Mouse (Mus musculus): ENCODE data around the gene Syn3. TPM values are rescaled to one million over a fixed set of nuclear protein-coding genes. Genes with fewer than 3 reads are reported as not detected.
A peak's percentile ranks its signal among the peaks of the same experiment; 100 is the strongest.
"Not testable (repeated sequence)": the region's sequence is repeated elsewhere in the genome, so short reads cannot be mapped to it uniquely, and the experiment has no call there.

Gene Syn3
- polyA plus RNA-seq, 1 experiment from 2014 or later = 4.0 TPM

DNA sequence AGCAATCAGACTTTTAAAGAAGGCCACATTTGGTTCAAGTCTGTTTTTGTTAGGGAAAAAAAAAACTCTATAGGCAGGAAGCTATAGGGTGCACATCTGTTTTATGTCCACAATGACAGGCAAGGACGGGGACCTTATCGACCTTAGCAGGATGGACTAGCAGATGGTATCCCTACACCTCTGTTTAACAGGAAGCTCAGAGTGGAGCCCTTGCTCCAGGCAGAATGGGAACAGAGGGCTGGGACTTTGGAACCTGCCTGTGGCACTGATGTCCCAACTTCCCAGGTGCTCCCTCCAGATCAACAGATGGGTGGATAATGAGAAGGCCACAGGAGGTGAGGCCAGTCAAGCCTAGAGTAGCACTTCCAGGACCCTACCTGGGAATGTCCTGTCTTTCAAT is 118.1 kb downstream of the Syn3 start:
- H3K4me1 ChIP-seq (ENCODE audit: control insufficient read depth, insufficient read depth, low read length) = 0 out of 2 replicates have a peak, but pooled peaks cover 4% of the 10 kb centered on the region
- H3K4me3 ChIP-seq (ENCODE audit: low read depth, low read length) = no peak overlapping the region
- no peak overlapping the region for H3K9ac ChIP-seq (ENCODE audit: low read length)
- no peak overlapping the region for H3K27ac ChIP-seq (replicated peaks; ENCODE audit: low read depth, low read length)
- no peaks in the 10 kb centered on the region for H3K36me3 ChIP-seq (ENCODE audit: control insufficient read depth, insufficient read depth, low read length)
- WGBS = 21% methylated on average over 2 of the region's 2 CpGs
- H3K4me2 ChIP-seq (ENCODE audit: low read depth, severe bottlenecking) = no peak overlapping the region
- H3K9me3 ChIP-seq (ENCODE audit: control insufficient read depth, low read length) = no peaks in the 10 kb centered on the region
- no peak for DNase-seq (ENCODE audit: low spot score)
- H3K27me3 ChIP-seq (ENCODE audit: control insufficient read depth, insufficient read depth, low read length) = no peaks in the 10 kb centered on the region
- ATAC-seq (ENCODE audit: insufficient number of reproducible peaks, low FRiP score, low TSS enrichment, low read depth) = no peak

DNA sequence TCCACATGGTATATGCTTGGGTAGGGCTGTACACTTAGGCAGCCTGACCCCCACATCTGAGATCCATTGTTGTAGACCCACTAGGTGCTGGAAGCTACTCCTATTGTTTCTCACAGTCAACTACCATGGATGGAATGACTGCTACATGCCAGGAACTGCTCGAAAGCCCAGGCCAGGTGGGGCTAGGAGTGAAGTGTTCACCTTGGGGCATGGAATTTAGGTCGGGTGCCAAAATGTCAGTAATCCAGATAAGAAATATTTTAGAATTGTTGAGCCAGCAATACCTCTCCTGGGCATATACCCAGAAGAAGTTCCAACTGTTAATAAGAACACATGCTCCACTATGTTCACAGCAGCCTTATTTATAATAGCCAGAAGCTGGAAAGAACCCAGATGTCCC is 119.9 kb downstream of the Syn3 start:
- WGBS = 85% methylated on average over 2 of the region's 2 CpGs

DNA sequence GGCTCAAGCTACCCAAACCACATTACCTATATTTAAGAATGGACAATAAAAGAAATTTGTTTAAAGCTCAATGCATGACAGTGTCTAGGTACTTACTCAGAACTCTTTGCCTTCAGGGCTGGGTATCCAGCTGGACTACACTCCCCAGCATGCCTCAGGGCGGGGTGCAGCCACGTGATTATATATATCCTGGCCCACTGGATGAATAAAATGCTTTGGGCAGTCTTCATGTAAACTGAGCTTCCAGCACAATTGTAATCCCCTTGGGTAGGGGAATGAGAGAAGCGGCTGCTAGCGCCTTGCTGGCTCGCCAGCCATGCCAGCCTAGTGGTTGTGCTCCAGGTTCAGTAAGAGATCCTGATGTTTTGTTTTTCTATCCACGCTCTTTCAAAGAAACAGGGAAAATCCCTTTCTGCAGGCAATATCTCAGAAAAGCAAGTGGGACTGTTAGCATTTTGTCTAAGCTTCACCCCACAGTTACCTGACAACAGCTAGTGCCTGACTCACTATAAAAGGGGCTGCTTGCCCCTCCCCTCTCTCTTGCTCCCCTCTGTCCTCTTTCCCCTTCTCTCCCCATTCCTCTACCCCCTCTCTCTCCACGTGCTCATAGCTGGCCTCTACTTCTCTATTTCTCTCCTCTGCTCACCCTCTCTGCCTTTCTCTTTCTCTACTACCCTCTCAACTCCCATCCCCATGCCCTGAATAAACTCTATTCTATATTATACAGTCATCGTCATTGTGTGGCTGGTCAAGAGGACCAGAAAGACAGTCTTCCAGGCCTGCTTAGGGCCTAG is 122.1 kb downstream of the Syn3 start:
- DNase-seq (ENCODE audit: low spot score) = no peak
- no peaks in the 10 kb centered on the region for H3K36me3 ChIP-seq (ENCODE audit: control insufficient read depth, insufficient read depth, low read length)
- no peak overlapping the region for H3K4me3 ChIP-seq (ENCODE audit: low read depth, low read length)
- H3K27ac ChIP-seq (replicated peaks; ENCODE audit: low read depth, low read length) = no peak overlapping the region
- ATAC-seq (ENCODE audit: insufficient number of reproducible peaks, low FRiP score, low TSS enrichment, low read depth) = peak; percentile 58; the same call in 1 of the 2 replicates
- no peaks in the 10 kb centered on the region for H3K27me3 ChIP-seq (ENCODE audit: control insufficient read depth, insufficient read depth, low read length)
- H3K4me2 ChIP-seq (ENCODE audit: low read depth, severe bottlenecking) = no peak overlapping the region
- no peaks in the 10 kb centered on the region for H3K9me3 ChIP-seq (ENCODE audit: control insufficient read depth, low read length)
- WGBS = 76% methylated on average over 8 of the region's 8 CpGs
- H3K4me1 ChIP-seq (ENCODE audit: control insufficient read depth, insufficient read depth, low read length) = 0 out of 2 replicates have a peak, but pooled peaks cover 2% of the 10 kb centered on the region
- H3K9ac ChIP-seq (ENCODE audit: low read length) = no peak overlapping the region

More for the DNA sequence above, 119.9 kb downstream of the Syn3 start:
- ATAC-seq (ENCODE audit: insufficient number of reproducible peaks, low FRiP score, low TSS enrichment, low read depth); H3K4me2 ChIP-seq (ENCODE audit: low read depth, severe bottlenecking); H3K36me3 ChIP-seq (ENCODE audit: control insufficient read depth, insufficient read depth, low read length); DNase-seq (ENCODE audit: low spot score); H3K27ac ChIP-seq (replicated peaks; ENCODE audit: low read depth, low read length); H3K4me3 ChIP-seq (ENCODE audit: low read depth, low read length); H3K27me3 ChIP-seq (ENCODE audit: control insufficient read depth, insufficient read depth, low read length); H3K9ac ChIP-seq (ENCODE audit: low read length); H3K9me3 ChIP-seq (ENCODE audit: control insufficient read depth, low read length); H3K4me1 ChIP-seq (ENCODE audit: control insufficient read depth, insufficient read depth, low read length): not testable (repeated sequence)

DNA sequence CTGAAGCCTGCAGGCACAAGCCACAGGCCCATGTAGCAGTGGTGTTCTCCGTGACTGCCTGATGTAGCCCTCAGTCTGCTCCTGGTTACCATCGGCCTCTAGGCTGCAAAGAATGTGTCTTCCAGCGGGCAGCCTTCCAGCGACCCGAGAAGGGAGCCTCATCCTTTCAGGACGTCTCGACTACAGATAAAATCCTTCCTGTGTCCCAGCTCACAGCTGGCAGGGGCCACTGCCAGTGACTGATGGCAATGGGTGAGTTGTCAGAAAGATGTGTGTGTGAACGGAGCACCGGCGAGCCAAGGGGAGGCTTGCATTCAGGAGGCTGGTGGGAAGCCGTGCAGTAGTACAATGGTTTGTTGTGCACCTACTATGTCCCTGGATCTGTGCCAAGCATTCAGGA is 122.8 kb downstream of the Syn3 start:
- no peak overlapping the region for H3K27ac ChIP-seq (replicated peaks; ENCODE audit: low read depth, low read length)
- no peak overlapping the region for H3K4me2 ChIP-seq (ENCODE audit: low read depth, severe bottlenecking)
- WGBS = 73% methylated on average over 11 of the region's 11 CpGs
- ATAC-seq (ENCODE audit: insufficient number of reproducible peaks, low FRiP score, low TSS enrichment, low read depth) (no peak), DNase-seq (ENCODE audit: low spot score) (no peak)
- H3K27me3 ChIP-seq (ENCODE audit: control insufficient read depth, insufficient read depth, low read length) = no peaks in the 10 kb centered on the region
- H3K9ac ChIP-seq (ENCODE audit: low read length) = no peak overlapping the region
- no peaks in the 10 kb centered on the region for H3K9me3 ChIP-seq (ENCODE audit: control insufficient read depth, low read length)
- H3K4me3 ChIP-seq (ENCODE audit: low read depth, low read length) = no peak overlapping the region
- no peaks in the 10 kb centered on the region for H3K4me1 ChIP-seq (ENCODE audit: control insufficient read depth, insufficient read depth, low read length)
- no peaks in the 10 kb centered on the region for H3K36me3 ChIP-seq (ENCODE audit: control insufficient read depth, insufficient read depth, low read length)

DNA sequence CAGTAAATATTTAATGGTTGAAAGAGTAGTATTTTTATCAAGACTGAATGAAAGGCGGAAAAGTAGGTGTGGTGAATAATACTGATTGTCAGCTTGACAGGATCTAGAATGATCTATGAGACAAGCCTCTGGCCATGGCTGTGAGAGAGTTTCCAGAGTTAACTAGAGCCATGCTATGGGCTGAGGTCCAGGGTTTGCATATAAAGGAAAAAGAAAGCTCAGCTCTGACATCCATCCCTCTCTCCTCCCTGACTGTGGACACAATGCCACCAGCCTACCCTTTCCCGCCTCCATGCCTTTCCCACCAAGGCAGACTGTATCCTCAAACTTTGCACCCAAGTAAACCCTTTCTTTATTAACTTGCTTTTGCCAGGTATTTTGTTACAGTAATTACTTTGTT is 124.6 kb downstream of the Syn3 start:
- no peak overlapping the region for H3K4me3 ChIP-seq (ENCODE audit: low read depth, low read length)
- WGBS = 89% methylated on average over 2 of the region's 2 CpGs
- no peaks in the 10 kb centered on the region for H3K36me3 ChIP-seq (ENCODE audit: control insufficient read depth, insufficient read depth, low read length)
- ATAC-seq (ENCODE audit: insufficient number of reproducible peaks, low FRiP score, low TSS enrichment, low read depth) = no peak
- no peak overlapping the region for H3K27ac ChIP-seq (replicated peaks; ENCODE audit: low read depth, low read length)
- no peaks in the 10 kb centered on the region for H3K9me3 ChIP-seq (ENCODE audit: control insufficient read depth, low read length)
- DNase-seq (ENCODE audit: low spot score) = no peak
- H3K4me2 ChIP-seq (ENCODE audit: low read depth, severe bottlenecking) = no peak overlapping the region
- 0 out of 2 replicates have a peak, but pooled peaks cover 3% of the 10 kb centered on the region for H3K4me1 ChIP-seq (ENCODE audit: control insufficient read depth, insufficient read depth, low read length)
- H3K9ac ChIP-seq (ENCODE audit: low read length) = no peak overlapping the region
- no peaks in the 10 kb centered on the region for H3K27me3 ChIP-seq (ENCODE audit: control insufficient read depth, insufficient read depth, low read length)

DNA sequence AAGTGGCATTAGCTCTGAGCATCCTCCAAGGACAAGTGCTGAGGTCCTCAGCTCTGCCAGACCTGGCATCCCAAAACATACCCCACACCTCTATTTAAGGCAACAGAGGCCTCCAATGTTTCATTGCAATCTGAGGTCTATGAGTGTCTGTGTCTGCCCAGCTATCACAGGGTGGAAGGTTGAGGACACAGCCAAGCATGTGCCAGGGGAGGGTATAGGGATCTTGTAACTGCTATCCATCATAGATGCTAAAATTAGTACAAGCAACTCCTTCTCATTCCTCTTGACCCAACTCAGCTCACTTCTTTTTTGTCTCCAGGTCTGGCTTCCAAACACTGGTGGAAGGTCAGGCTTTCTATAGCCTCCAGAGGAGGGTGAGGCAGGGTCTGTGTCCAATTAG is 127.1 kb downstream of the Syn3 start:
- Histone ChIP-seq H3K27ac (replicated peaks; ENCODE audit: low read depth, low read length) (no peak overlapping the region), H3K4me3 (ENCODE audit: low read depth, low read length) (no peak overlapping the region), H3K9me3 (ENCODE audit: control insufficient read depth, low read length) (no peaks in the 10 kb centered on the region), H3K4me1 (ENCODE audit: control insufficient read depth, insufficient read depth, low read length) (0 out of 2 replicates have a peak, but pooled peaks cover 8% of the 10 kb centered on the region), H3K27me3 (ENCODE audit: control insufficient read depth, insufficient read depth, low read length) (no peaks in the 10 kb centered on the region), H3K9ac (ENCODE audit: low read length) (no peak overlapping the region), H3K4me2 (ENCODE audit: low read depth, severe bottlenecking) (no peak overlapping the region), H3K36me3 (ENCODE audit: control insufficient read depth, insufficient read depth, low read length) (no peaks in the 10 kb centered on the region)
- ATAC-seq (ENCODE audit: insufficient number of reproducible peaks, low FRiP score, low TSS enrichment, low read depth) (no peak), DNase-seq (ENCODE audit: low spot score) (no peak)

DNA sequence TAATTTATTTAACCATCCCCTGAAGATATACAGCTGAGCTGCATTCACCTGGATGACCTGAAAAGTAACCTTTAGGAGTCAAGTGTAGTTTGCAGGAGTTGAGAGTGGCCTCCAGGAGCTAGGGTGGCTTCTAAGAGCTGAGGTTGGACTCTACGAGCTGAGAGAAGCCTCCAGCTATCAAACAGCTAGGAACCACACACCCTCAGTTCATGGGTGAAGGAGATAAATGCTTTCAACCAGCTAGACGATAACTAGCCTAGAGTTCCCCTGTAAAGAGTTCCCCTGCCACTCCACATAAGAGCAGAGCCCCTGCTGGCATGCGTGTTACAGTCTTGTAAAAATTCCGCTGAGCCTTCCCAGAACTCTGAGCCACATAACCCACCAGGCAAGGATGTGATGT is 129.3 kb downstream of the Syn3 start:
- 47% methylated on average over 4 of the region's 4 CpGs for WGBS
- H3K4me1 ChIP-seq (ENCODE audit: control insufficient read depth, insufficient read depth, low read length) = 0 out of 2 replicates have a peak, but pooled peaks cover 11% of the 10 kb centered on the region
- no peak for ATAC-seq (ENCODE audit: insufficient number of reproducible peaks, low FRiP score, low TSS enrichment, low read depth)
- H3K4me2 ChIP-seq (ENCODE audit: low read depth, severe bottlenecking) = no peak overlapping the region
- no peak for DNase-seq (ENCODE audit: low spot score)
- H3K9ac ChIP-seq (ENCODE audit: low read length) = no peak overlapping the region
- no peaks in the 10 kb centered on the region for H3K36me3 ChIP-seq (ENCODE audit: control insufficient read depth, insufficient read depth, low read length)
- no peak overlapping the region for H3K4me3 ChIP-seq (ENCODE audit: low read depth, low read length)
- no peaks in the 10 kb centered on the region for H3K27me3 ChIP-seq (ENCODE audit: control insufficient read depth, insufficient read depth, low read length)
- H3K9me3 ChIP-seq (ENCODE audit: control insufficient read depth, low read length) = no peaks in the 10 kb centered on the region
- no peak overlapping the region for H3K27ac ChIP-seq (replicated peaks; ENCODE audit: low read depth, low read length)

DNA sequence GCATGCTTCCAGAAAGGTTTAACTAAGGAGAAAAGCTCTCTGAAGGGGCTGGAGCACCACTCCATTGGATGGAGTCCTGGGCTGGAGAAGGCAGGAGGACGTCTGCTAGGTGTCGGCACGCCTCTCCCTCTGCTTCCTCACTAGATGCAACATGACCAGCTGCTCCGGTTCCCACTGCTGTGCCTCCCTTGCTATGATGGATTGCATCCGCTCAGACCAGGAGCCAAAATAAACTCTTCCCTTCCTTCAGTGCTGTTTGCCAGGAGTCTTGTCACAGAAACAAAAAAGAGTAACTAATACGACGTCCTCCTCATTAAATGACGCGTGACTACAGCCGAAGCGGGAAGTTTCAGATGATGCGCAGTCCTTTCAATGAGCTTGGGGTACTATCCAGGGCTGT is 129.9 kb downstream of the Syn3 start:
- H3K9ac ChIP-seq (ENCODE audit: low read length) = no peak overlapping the region
- 86% methylated on average over 12 of the region's 12 CpGs for WGBS
- H3K36me3 ChIP-seq (ENCODE audit: control insufficient read depth, insufficient read depth, low read length) = no peaks in the 10 kb centered on the region
- H3K4me1 ChIP-seq (ENCODE audit: control insufficient read depth, insufficient read depth, low read length) = 0 out of 2 replicates have a peak, but pooled peaks cover 11% of the 10 kb centered on the region
- no peak overlapping the region for H3K4me3 ChIP-seq (ENCODE audit: low read depth, low read length)
- H3K9me3 ChIP-seq (ENCODE audit: control insufficient read depth, low read length) = no peaks in the 10 kb centered on the region
- ATAC-seq (ENCODE audit: insufficient number of reproducible peaks, low FRiP score, low TSS enrichment, low read depth) (no peak), DNase-seq (ENCODE audit: low spot score) (no peak)
- no peaks in the 10 kb centered on the region for H3K27me3 ChIP-seq (ENCODE audit: control insufficient read depth, insufficient read depth, low read length)
- no peak overlapping the region for H3K27ac ChIP-seq (replicated peaks; ENCODE audit: low read depth, low read length)
- no peak overlapping the region for H3K4me2 ChIP-seq (ENCODE audit: low read depth, severe bottlenecking)
